ENCODE assay signal across 13 mouse cellular contexts in genomic region chr1:162008631-162009067, GRCm38 (mm10). TPM values are rescaled to one million over a fixed set of nuclear protein-coding genes. Genes with fewer than 3 reads are reported as not detected.
A peak's percentile ranks its signal among the peaks of the same experiment; 100 is the strongest.
DNase-seq lines count a peak whose midpoint lies in the region; ATAC-seq and TF ChIP-seq lines count a peak whose summit lies in the region.
"Had no signal": no experiment of that assay in that cellular context is flagged by ENCODE, and none has a peak within 500 bp of the region (broad histone marks: within the 10 kb centered on the region; RNA-seq: fewer than 3 reads in every experiment).

No protein-coding gene starts in this region.

- no peak overlapping the region for H3K4me2 ChIP-seq in intestine, embryonic 14.5 days (ENCODE audit: low read length)
- H3K4me2 ChIP-seq in intestine, postnatal 0 days (replicated peaks; ENCODE audit: low read depth) = no peak overlapping the region
- H3K4me2 ChIP-seq in embryonic facial prominence, embryonic 14.5 days (ENCODE audit: low read depth, low read length) = peak overlapping the region; percentile 45
- H3K4me2 ChIP-seq in midbrain, embryonic 16.5 days (ENCODE audit: low read length) = no peak overlapping the region
- H3K4me2 ChIP-seq: liver, embryonic 15.5 days had no signal

- no peaks in the 10 kb centered on the region for H3K36me3 ChIP-seq in intestine, embryonic 14.5 days (ENCODE audit: control insufficient read depth, insufficient read depth, low read length)
- H3K36me3 ChIP-seq in intestine, postnatal 0 days (ENCODE audit: control insufficient read depth, insufficient read depth) = no peaks in the 10 kb centered on the region
- no peaks in the 10 kb centered on the region for H3K36me3 ChIP-seq in embryonic facial prominence, embryonic 14.5 days (ENCODE audit: control insufficient read depth, insufficient read depth, low read length)
- H3K36me3 ChIP-seq in midbrain, embryonic 16.5 days (ENCODE audit: control insufficient read depth, insufficient read depth, low read length) = peaks cover 8% of the 10 kb centered on the region; the same call in 1 of the 2 replicates
- H3K36me3 ChIP-seq: liver, embryonic 15.5 days had no signal

- peak overlapping the region; percentile 24 for H3K27ac ChIP-seq in intestine, embryonic 14.5 days (ENCODE audit: low read depth)
- no peak overlapping the region for H3K27ac ChIP-seq in intestine, postnatal 0 days (ENCODE audit: low read depth, low read length)
- peak overlapping the region; percentile 99 for H3K27ac ChIP-seq in embryonic facial prominence, embryonic 14.5 days (replicated peaks; ENCODE audit: low read depth, low read length)
- H3K27ac ChIP-seq in midbrain, embryonic 16.5 days (ENCODE audit: low read length) = peak overlapping the region; percentile 50; the same call in 1 of the 2 replicates
- H3K27ac ChIP-seq: liver, embryonic 15.5 days had no signal

- H3K9me3 ChIP-seq in intestine, embryonic 14.5 days (ENCODE audit: control insufficient read depth, low read length) = no peaks in the 10 kb centered on the region
- H3K9me3 ChIP-seq in intestine, postnatal 0 days (ENCODE audit: control insufficient read depth) = no peaks in the 10 kb centered on the region
- H3K9me3 ChIP-seq in embryonic facial prominence, embryonic 14.5 days (ENCODE audit: control insufficient read depth, low read length) = no peaks in the 10 kb centered on the region
- no peaks in the 10 kb centered on the region for H3K9me3 ChIP-seq in midbrain, embryonic 16.5 days (replicated peaks; ENCODE audit: control insufficient read depth, low read length, poor library complexity, severe bottlenecking)
- H3K9me3 ChIP-seq: liver, embryonic 15.5 days had no signal

- H3K27me3 ChIP-seq in intestine, embryonic 14.5 days (replicated peaks; ENCODE audit: control insufficient read depth, insufficient read depth, low read length) = no peaks in the 10 kb centered on the region
- H3K27me3 ChIP-seq in intestine, postnatal 0 days (replicated peaks; ENCODE audit: control insufficient read depth, insufficient read depth, low read length) = no peaks in the 10 kb centered on the region
- H3K27me3 ChIP-seq in embryonic facial prominence, embryonic 14.5 days (replicated peaks; ENCODE audit: control insufficient read depth, insufficient read depth, low read length) = no peaks in the 10 kb centered on the region
- H3K27me3 ChIP-seq in midbrain, embryonic 16.5 days (ENCODE audit: control insufficient read depth, insufficient read depth, low read depth, low read length) = no peaks in the 10 kb centered on the region
- H3K27me3 ChIP-seq: liver, embryonic 15.5 days had no signal

- H3K9ac ChIP-seq in intestine, embryonic 14.5 days (ENCODE audit: low read length) = no peak overlapping the region
- no peak overlapping the region for H3K9ac ChIP-seq in intestine, postnatal 0 days (ENCODE audit: low read depth, low read length)
- peak overlapping the region; percentile 41 for H3K9ac ChIP-seq in embryonic facial prominence, embryonic 14.5 days (ENCODE audit: low read depth, low read length)
- H3K9ac ChIP-seq in midbrain, embryonic 16.5 days (ENCODE audit: low read depth, low read length) = no peak overlapping the region
- H3K9ac ChIP-seq: liver, embryonic 15.5 days had no signal

- peaks cover 28% of the 10 kb centered on the region for H3K4me1 ChIP-seq in intestine, embryonic 14.5 days (replicated peaks; ENCODE audit: control insufficient read depth, insufficient read depth, low read length)
- H3K4me1 ChIP-seq in intestine, postnatal 0 days (replicated peaks; ENCODE audit: control insufficient read depth, insufficient read depth, low read length) = no peaks in the 10 kb centered on the region
- H3K4me1 ChIP-seq in embryonic facial prominence, embryonic 14.5 days (ENCODE audit: control insufficient read depth, insufficient read depth, low read length) = peaks cover 73% of the 10 kb centered on the region
- H3K4me1 ChIP-seq in midbrain, embryonic 16.5 days (ENCODE audit: control insufficient read depth, insufficient read depth, low read length) = peaks cover 5% of the 10 kb centered on the region

- no peak for DNase-seq in intestine, embryonic 14.5 days (ENCODE audit: low spot score)
- peak; percentile 94 for DNase-seq in embryonic facial prominence, embryonic 14.5 days (ENCODE audit: low spot score)
- DNase-seq in heart, postnatal 10 days = peak; percentile 27 to 28
- DNase-seq in spleen, adult 18-20 months = no peak
- DNase-seq in ovary, postnatal 36 days (ENCODE audit: low spot score) = no peak
- DNase-seq: adrenal gland, postnatal 10 days; cerebellum, postnatal 10 days; right cerebral cortex, postnatal 4 days had no signal

- WGBS in intestine, embryonic 14.5 days = 28% methylated on average over 8 of the region's 8 CpGs
- WGBS in intestine, postnatal 0 days = 42% methylated on average over 8 of the region's 8 CpGs
- 8% methylated on average over 8 of the region's 8 CpGs for WGBS in embryonic facial prominence, embryonic 14.5 days
- WGBS in midbrain, embryonic 16.5 days = 29% methylated on average over 8 of the region's 8 CpGs

- H3K4me3 ChIP-seq in intestine, embryonic 14.5 days (ENCODE audit: low read depth, low read length) = no peak overlapping the region
- no peak overlapping the region for H3K4me3 ChIP-seq in intestine, postnatal 0 days (ENCODE audit: low read depth, low read length)
- H3K4me3 ChIP-seq in embryonic facial prominence, embryonic 14.5 days (ENCODE audit: low read depth, low read length) = peak overlapping the region; percentile 4; the same call in 1 of the 2 replicates
- H3K4me3 ChIP-seq in midbrain, embryonic 16.5 days (ENCODE audit: low read depth, low read length) = no peak overlapping the region
- H3K4me3 ChIP-seq: liver, embryonic 15.5 days; myocyte had no signal

- intact Hi-C loops in heart, postnatal 10 days (cut with DNase I) = loop anchor here (5.0 kb wide), 1 partner anchor 209 kb away; no protein-coding TSS in a partner anchor

- TF ChIP-seq CTCF in intestine, postnatal 0 days (IDR thresholded peaks at IDR 0.05; ENCODE audit: low read depth) = no peak

- no peak for ATAC-seq in intestine, embryonic 14.5 days (replicated peaks; ENCODE audit: low FRiP score, low TSS enrichment, low read depth)
- no peak for ATAC-seq in intestine, postnatal 0 days
- peak; percentile 77 for ATAC-seq in embryonic facial prominence, embryonic 14.5 days (ENCODE audit: low read depth)
- ATAC-seq in midbrain, embryonic 16.5 days = no peak

RNA-seq across cellular contexts. Expression of gene 4930558K02Rik, which starts 29.2 kb away (rescaled TPM):
- not detected in 2 replicates for polyA plus RNA-seq in intestine, embryonic 14.5 days (2014; fragmentation: Nextera tagmentation; extraction: Ambion mirVana)
- not detected in 2 replicates for polyA plus RNA-seq in intestine, postnatal 0 days (2015; fragmentation: Nextera tagmentation; extraction: Ambion mirVana)
- polyA plus RNA-seq in embryonic facial prominence, embryonic 14.5 days (2014; fragmentation: Nextera tagmentation; extraction: Ambion mirVana) = not detected in 2 replicates
- total RNA-seq in heart, postnatal 10 days (2021) = not detected
- polyA plus RNA-seq in midbrain, embryonic 16.5 days (2015; fragmentation: Nextera tagmentation; extraction: Ambion mirVana) = 0.19 TPM in 1 of 2 replicates, not detected in the other
- total RNA-seq: adrenal gland, postnatal 10 days; ES-E14 had no signal
- polyA plus RNA-seq: liver, embryonic 15.5 days; myocyte had no signal

RNA-seq across cellular contexts. Expression of gene Pigc, which starts 39.7 kb away (rescaled TPM):
- 37.4 and 40.3 TPM in 2 replicates for polyA plus RNA-seq in intestine, embryonic 14.5 days (2014; fragmentation: Nextera tagmentation; extraction: Ambion mirVana)
- polyA plus RNA-seq in intestine, postnatal 0 days (2015; fragmentation: Nextera tagmentation; extraction: Ambion mirVana) = 35.0 and 36.6 TPM in 2 replicates
- 40.8 and 45.8 TPM in 2 replicates for polyA plus RNA-seq in embryonic facial prominence, embryonic 14.5 days (2014; fragmentation: Nextera tagmentation; extraction: Ambion mirVana)
- total RNA-seq in heart, postnatal 10 days (2021) = 10 to 100 TPM; 20.6 to 21.9 TPM
- 34.0 and 34.7 TPM in 2 replicates for polyA plus RNA-seq in midbrain, embryonic 16.5 days (2015; fragmentation: Nextera tagmentation; extraction: Ambion mirVana)

Comparison
In these comparisons a context has a peak if more than half of its experiments do, and no peak if none do; other contexts are left out.
1. DNase-seq: peak in embryonic facial prominence, embryonic 14.5 days (single experiment) and heart, postnatal 10 days (2 of 2); none in intestine, embryonic 14.5 days (single experiment), spleen, adult 18-20 months (0 of 2) and ovary, postnatal 36 days (single experiment).